Mouse (Mus musculus): ENCODE measurements at regions not wholly inside any gene's neighbourhood (a gene's known extent, or its start where the extent isn't known, plus 50 kb on each side); places are given as distances from the start of the nearest gene placed in this dataset.

GRCm38 (mm10) chr15:88469508-88470455, 130.3 kb upstream of the Zdhhc25 start:
- no peak for DNase-seq (ENCODE audit: low read depth, low spot score)
- no peaks in the 10 kb centered on the region for H3K79me2 ChIP-seq (ENCODE audit: control insufficient read depth, insufficient read depth, low read length, poor library complexity)
- no peaks in the 10 kb centered on the region for H3K9me3 ChIP-seq (replicated peaks; ENCODE audit: insufficient read depth, low read length)
- H3K27ac ChIP-seq (ENCODE audit: control insufficient read depth, low read depth, low read length): no peak overlapping the region
- H3K4me1 ChIP-seq (ENCODE audit: control insufficient read depth in 1 of 2, insufficient read depth in 2 of 2, low read length in 2 of 2): no peaks in the 10 kb centered on the region
- TF ChIP-seq NRF1 (IDR thresholded peaks at IDR 0.05; ENCODE audit: insufficient read depth, low read depth, low read length, poor library complexity, severe bottlenecking) (no peak), MXI1 (IDR thresholded peaks at IDR 0.05; ENCODE audit: low read depth, low read length) (no peak)
- no peaks in the 10 kb centered on the region for H3K27me3 ChIP-seq (ENCODE audit: control insufficient read depth in 1 of 2, insufficient read depth in 2 of 2, low read length in 2 of 2)
- H3K9ac ChIP-seq (ENCODE audit: control insufficient read depth, low read depth, low read length, poor library complexity, severe bottlenecking): no peak overlapping the region
- no peaks in the 10 kb centered on the region for H3K36me3 ChIP-seq (ENCODE audit: control insufficient read depth in 1 of 2, insufficient read depth in 2 of 2, low read length in 2 of 2)
- no peak overlapping the region for H3K4me3 ChIP-seq (ENCODE audit: control insufficient read depth in 1 of 2, insufficient read depth in 1 of 2, low read depth in 2 of 2, low read length in 2 of 2)

GRCm38 (mm10) chr15:88472351-88473100, 127.6 kb upstream of the Zdhhc25 start:
- Histone ChIP-seq H3K4me3 (ENCODE audit: control insufficient read depth in 1 of 2, insufficient read depth in 1 of 2, low read depth in 2 of 2, low read length in 2 of 2) (no peak overlapping the region), H3K9me3 (replicated peaks; ENCODE audit: insufficient read depth, low read length) (no peaks in the 10 kb centered on the region), H3K9ac (ENCODE audit: control insufficient read depth, low read depth, low read length, poor library complexity, severe bottlenecking) (no peak overlapping the region), H3K36me3 (ENCODE audit: control insufficient read depth in 1 of 2, insufficient read depth in 2 of 2, low read length in 2 of 2) (no peaks in the 10 kb centered on the region), H3K27me3 (ENCODE audit: control insufficient read depth in 1 of 2, insufficient read depth in 2 of 2, low read length in 2 of 2) (no peaks in the 10 kb centered on the region), H3K27ac (ENCODE audit: control insufficient read depth, low read depth, low read length) (no peak overlapping the region), H3K4me1 (ENCODE audit: control insufficient read depth in 1 of 2, insufficient read depth in 2 of 2, low read length in 2 of 2) (no peaks in the 10 kb centered on the region), H3K79me2 (ENCODE audit: control insufficient read depth, insufficient read depth, low read length, poor library complexity) (no peaks in the 10 kb centered on the region)
- TF ChIP-seq ETS1 (IDR thresholded peaks at IDR 0.05; ENCODE audit: low read depth, low read length): no peak
- no peak for TF ChIP-seq POLR2AphosphoS2 (IDR thresholded peaks at IDR 0.05; ENCODE audit: low read length)
- no peak for TF ChIP-seq USF1 (IDR thresholded peaks at IDR 0.05; ENCODE audit: low read depth, low read length)
- no peak for TF ChIP-seq EP300 (IDR thresholded peaks at IDR 0.05; ENCODE audit: low read depth in 1 of 2, low read length in 2 of 2)
- no peak for TF ChIP-seq ELF1 (IDR thresholded peaks at IDR 0.05; ENCODE audit: low read depth, low read length)
- TF ChIP-seq POLR2A (IDR thresholded peaks at IDR 0.05; ENCODE audit: control insufficient read depth in 1 of 2, insufficient read depth in 1 of 2, low read depth in 1 of 2, low read length in 2 of 2, poor library complexity in 1 of 2): no peak
- TF ChIP-seq ZKSCAN1 (IDR thresholded peaks at IDR 0.05; ENCODE audit: low read depth, low read length): no peak
- no peak for TF ChIP-seq TBP (IDR thresholded peaks at IDR 0.05; ENCODE audit: low read depth, low read length)
- no peak for TF ChIP-seq CHD1 (IDR thresholded peaks at IDR 0.05; ENCODE audit: low read depth, low read length)
- TF ChIP-seq HCFC1 (IDR thresholded peaks at IDR 0.05; ENCODE audit: low read depth, low read length): no peak
- DNase-seq (ENCODE audit: low read depth, low spot score): no peak
